Mouse (Mus musculus): ENCODE results near the gene Pa2g4. TPM values are rescaled to one million over a fixed set of nuclear protein-coding genes. Genes with fewer than 3 reads are reported as not detected.

Gene Pa2g4
- 10 to 100 TPM; 39.1 to 41.6 TPM for total RNA-seq (2023)

GRCm38 (mm10) chr10:128565788-128566531 is at the start of gene Pa2g4:
TSS of gene Pa2g4 (minus strand) at chr10:128565987.

GRCm38 (mm10) chr10:128589464-128590192 is 23.8 kb upstream of the Pa2g4 start, which contains the start of gene Erbb3:
TSS of gene Erbb3 (minus strand) at chr10:128589652.

GRCm38 (mm10) chr10:128548947-128549681 is 16.7 kb downstream of the Pa2g4 start, which contains the start of gene Rpl41:
TSS of gene Rpl41 (minus strand) at chr10:128549305.

GRCm38 (mm10) chr10:128547361-128548032 is 18.3 kb downstream of the Pa2g4 start, which contains the start of gene Zc3h10:
TSS of gene Zc3h10 (minus strand) at chr10:128547774.

GRCm38 (mm10) chr10:128525671-128526308 is 40.0 kb downstream of the Pa2g4 start, which contains the start of gene Esyt1:
TSS of gene Esyt1 (minus strand) at chr10:128525871.

Other genes starting within 250 kb of the Pa2g4 start
- 10 to 100 TPM; 39.9 to 48.2 TPM for gene Cnpy2, start 243.5 kb downstream of the Pa2g4 start, total RNA-seq (2023)
- 100 to 1,000 TPM; 101 to 110 TPM for gene Cs, start 228.3 kb downstream of the Pa2g4 start, total RNA-seq (2023)
- gene Coq10a, start 197.0 kb downstream of the Pa2g4 start, total RNA-seq (2023) = 10 to 100 TPM; 25.6 to 35.8 TPM
- 10 to 100 TPM; 47.1 to 49.2 TPM for gene Ankrd52, start 188.9 kb downstream of the Pa2g4 start, total RNA-seq (2023)
- gene Slc39a5, start 164.8 kb downstream of the Pa2g4 start, total RNA-seq (2023) = not detected
- gene Nabp2, start 154.5 kb downstream of the Pa2g4 start, total RNA-seq (2023) = 10 to 100 TPM; 42.7 to 46.3 TPM
- gene Rnf41, start 154.3 kb downstream of the Pa2g4 start, total RNA-seq (2023) = 10 to 100 TPM; 50.3 to 51.2 TPM
- gene Smarcc2, start 106.7 kb downstream of the Pa2g4 start, total RNA-seq (2023) = 100 to 1,000 TPM; 111 to 131 TPM
- gene Myl6, start 71.8 kb downstream of the Pa2g4 start, total RNA-seq (2023) = 100 to 1,000 TPM; 761 to 845 TPM
- 1 to 10 TPM in 1 of 2 experiments, under 1 TPM in 1; 0.52 to 1.3 TPM for gene Myl6b, start 67.3 kb downstream of the Pa2g4 start, total RNA-seq (2023)
- 100 to 1,000 TPM; 138 to 156 TPM for gene Esyt1, start 40.1 kb downstream of the Pa2g4 start, total RNA-seq (2023)
- gene Zc3h10, start 18.2 kb downstream of the Pa2g4 start, total RNA-seq (2023) = 10 to 100 TPM; 39.5 to 40.5 TPM
- gene Rpl41, start 16.7 kb downstream of the Pa2g4 start, total RNA-seq (2023) = 1,000 to 10,000 TPM; 2,671 to 2,681 TPM
- gene Erbb3, start 23.7 kb upstream of the Pa2g4 start, total RNA-seq (2023) = 1 to 10 TPM; 1.7 TPM
- 100 to 1,000 TPM; 780 to 995 TPM for gene Rps26, start 60.8 kb upstream of the Pa2g4 start, total RNA-seq (2023)
- gene Ikzf4, start 80.0 kb upstream of the Pa2g4 start, total RNA-seq (2023) = under 1 TPM in 1 of 2 experiments, not detected in 1; 0.16 TPM
- gene Suox, start 108.1 kb upstream of the Pa2g4 start, total RNA-seq (2023) = 1 to 10 TPM; 2.9 to 4.4 TPM
- 10 to 100 TPM; 87.5 to 89.5 TPM for gene Rab5b, start 130.3 kb upstream of the Pa2g4 start, total RNA-seq (2023)
- gene Pmel, start 138.2 kb upstream of the Pa2g4 start, total RNA-seq (2023) = under 1 TPM; 0.37 to 0.49 TPM
- 10 to 100 TPM; 34.9 to 37.9 TPM for gene Cdk2, start 139.0 kb upstream of the Pa2g4 start, total RNA-seq (2023)
- gene Dgka, start 178.9 kb upstream of the Pa2g4 start, total RNA-seq (2023) = 10 to 100 TPM; 49.5 to 55.2 TPM
- gene Pym1, start 181.9 kb upstream of the Pa2g4 start, total RNA-seq (2023) = 10 to 100 TPM; 20.3 to 22.7 TPM
- 10 to 100 TPM in 1 of 2 experiments, 1 to 10 TPM in 1; 9.8 to 18.0 TPM for gene Mmp19, start 224.9 kb upstream of the Pa2g4 start, total RNA-seq (2023)
- gene Dnajc14, start 238.1 kb upstream of the Pa2g4 start, total RNA-seq (2023) = 10 to 100 TPM; 63.2 to 69.8 TPM
- 10 to 100 TPM; 10.8 to 11.1 TPM for gene Tmem198b, start 238.4 kb upstream of the Pa2g4 start, total RNA-seq (2023)

All from monocyte, adult 59 days (primary cell).